Mouse (Mus musculus) midbrain, embryonic 14.5 days (tissue): ENCODE measurements at regions not wholly inside any gene's neighbourhood (a gene's known extent, or its start where the extent isn't known, plus 50 kb on each side); places are given as distances from the start of the nearest gene placed in this dataset.
A peak's percentile ranks its signal among the peaks of the same experiment; 100 is the strongest.

Experiments used
- ATAC-seq: fragments of 200-750 bp; cut with Nextera tagmentation; 2 replicates; pipeline ENCODE4 v1.8.0; 2017; ENCODE audit warnings: moderate number of reproducible peaks, moderate library complexity; ENCODE audit not compliant: low FRiP score, low TSS enrichment
- DNase-seq: peaks from one replicate; pipeline ENCODE4 v3.0.0-alpha.2; 2015
- H3K27ac ChIP-seq: fragments of 300-500 bp; sonication (generic); replicated peaks from 2 replicates; pipeline ENCODE4 v1.5.1; 2014; ENCODE audit warnings: mild to moderate bottlenecking, low read depth, low read length, moderate library complexity
- H3K27me3 ChIP-seq: fragments of 300-500 bp; sonication (generic); 2 replicates; pipeline ENCODE4 v1.6.1; 2014; ENCODE audit warnings: low read length, control low read depth, mixed read lengths; ENCODE audit not compliant: control insufficient read depth, insufficient read depth
- H3K36me3 ChIP-seq: fragments of 300-500 bp; sonication (generic); 2 replicates; pipeline ENCODE4 v1.6.1; 2014; ENCODE audit warnings: low read length, control low read depth; ENCODE audit not compliant: control insufficient read depth, insufficient read depth
- H3K4me1 ChIP-seq: fragments of 300-500 bp; sonication (generic); 2 replicates; pipeline ENCODE4 v1.6.1; 2014; ENCODE audit warnings: mild to moderate bottlenecking, antibody characterized with exemption, low read length, control low read depth; ENCODE audit not compliant: control insufficient read depth, insufficient read depth
- H3K4me2 ChIP-seq: fragments of 300-500 bp; sonication (generic); 2 replicates; pipeline ENCODE4 v1.6.1; 2014; ENCODE audit warnings: mild to moderate bottlenecking, low read length, moderate library complexity
- H3K4me3 ChIP-seq: fragments of 300-500 bp; sonication (generic); replicated peaks from 2 replicates; pipeline ENCODE4 v1.5.1; 2014; ENCODE audit warnings: low read depth, low read length
- H3K9ac ChIP-seq: fragments of 300-500 bp; sonication (generic); replicated peaks from 2 replicates; pipeline ENCODE4 v1.6.1; 2014; ENCODE audit warnings: mild to moderate bottlenecking, low read length, moderate library complexity
- H3K9me3 ChIP-seq: fragments of 300-500 bp; sonication (generic); 2 replicates; pipeline ENCODE4 v1.6.1; 2016; ENCODE audit warnings: low read length, control low read depth, mixed read lengths; ENCODE audit not compliant: control insufficient read depth
- WGBS: fragments of 180-500 bp; shearing (Covaris S2); extraction: QIAGEN DNeasy Blood & Tissue Kit; methylation state at CpG from one replicate; pipeline ENCODE4 v1.1.7; 2014; 5-methylcytosine and 5-hydroxymethylcytosine counted together

- Histone ChIP-seq H3K9me3 (no peaks in the 10 kb centered on the region), H3K27ac (no peak overlapping the region), H3K36me3 (no peaks in the 10 kb centered on the region), H3K27me3 (no peaks in the 10 kb centered on the region), H3K9ac (no peak overlapping the region), H3K4me3 (no peak overlapping the region), H3K4me1 (peaks cover 11% of the 10 kb centered on the region), H3K4me2 (no peak overlapping the region)
- DNase-seq (peak; percentile 60), ATAC-seq (no peak; the same call in 1 of the 2 replicates)
- WGBS = 28% methylated on average over 11 of the region's 11 CpGs
These were observed 187.7 kb upstream of the Spdye4c start for GRCm38 (mm10) chr2:128403143-128403935.

DNA sequence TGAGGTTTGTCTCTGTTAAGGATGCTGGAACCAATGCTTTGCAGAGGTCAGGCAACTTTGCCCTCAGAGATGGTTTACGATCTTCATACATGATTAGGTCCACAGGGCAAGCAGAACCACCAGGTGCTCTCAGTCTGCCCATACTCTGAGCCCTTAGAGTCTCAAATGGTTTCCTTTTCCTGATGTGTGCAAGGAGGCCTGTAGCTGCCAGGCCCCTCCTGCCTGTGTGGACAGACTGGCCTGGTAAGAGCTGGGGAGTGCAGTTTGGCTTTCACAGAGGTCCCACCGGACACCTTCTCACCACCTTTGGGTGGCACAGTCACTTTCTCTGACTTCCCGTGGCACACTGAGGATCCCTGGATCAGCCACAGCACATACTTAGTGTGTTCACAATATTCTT is 186.6 kb upstream of the Spdye4c start:
- Histone ChIP-seq H3K4me2 (no peak overlapping the region), H3K4me1 (peaks cover 11% of the 10 kb centered on the region), H3K9ac (no peak overlapping the region), H3K9me3 (no peaks in the 10 kb centered on the region), H3K36me3 (no peaks in the 10 kb centered on the region), H3K27ac (no peak overlapping the region), H3K4me3 (no peak overlapping the region), H3K27me3 (no peaks in the 10 kb centered on the region)
- DNase-seq (no peak), ATAC-seq (no peak)
- WGBS = 94% methylated on average over 3 of the region's 3 CpGs

DNA sequence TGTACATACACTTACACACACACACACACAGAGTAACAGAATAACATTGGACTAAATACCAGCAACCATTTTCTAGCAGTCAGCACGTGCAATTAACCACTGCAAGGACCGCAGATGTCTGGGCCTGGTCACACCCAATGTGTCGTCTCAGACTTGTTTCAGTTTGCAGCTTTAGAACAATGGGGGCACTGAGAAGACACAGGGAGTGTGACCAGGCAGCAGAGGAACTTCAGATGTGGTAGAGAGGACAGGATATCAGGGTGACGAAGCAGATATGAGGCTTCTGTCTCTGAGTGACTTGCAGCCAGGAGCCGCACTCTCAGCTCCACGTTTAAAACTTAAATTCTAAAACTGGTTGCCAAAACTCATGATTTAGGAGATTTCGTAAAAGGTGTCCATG is 183.9 kb upstream of the Spdye4c start:
- Histone ChIP-seq H3K4me2 (no peak overlapping the region), H3K4me3 (no peak overlapping the region), H3K9ac (no peak overlapping the region), H3K36me3 (no peaks in the 10 kb centered on the region), H3K27ac (no peak overlapping the region), H3K27me3 (no peaks in the 10 kb centered on the region), H3K9me3 (no peaks in the 10 kb centered on the region), H3K4me1 (peaks cover 11% of the 10 kb centered on the region)
- DNase-seq (no peak), ATAC-seq (no peak)
- 76% methylated on average over 7 of the region's 7 CpGs for WGBS

DNA sequence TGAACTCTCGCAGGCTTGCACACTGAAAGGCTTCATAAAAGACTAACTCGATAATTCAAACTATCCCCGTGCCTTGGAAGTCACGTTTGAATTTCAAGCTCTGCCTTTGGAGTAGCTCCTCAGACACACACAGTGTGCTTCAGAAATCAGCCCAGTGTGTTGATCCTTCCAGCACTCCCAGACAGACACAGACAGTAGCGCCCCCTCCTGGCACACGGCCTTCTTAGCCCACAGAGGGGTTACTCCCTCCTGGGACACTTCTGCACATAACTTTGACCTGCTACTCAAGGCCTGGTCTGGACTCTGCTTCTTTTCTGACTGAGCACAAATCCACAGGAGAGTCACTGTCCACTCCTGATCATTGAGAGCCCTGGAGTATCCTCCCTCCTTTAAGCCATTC is 182.3 kb upstream of the Spdye4c start:
- Histone ChIP-seq H3K27me3 (no peaks in the 10 kb centered on the region), H3K4me3 (no peak overlapping the region), H3K9ac (no peak overlapping the region), H3K36me3 (no peaks in the 10 kb centered on the region), H3K4me1 (peaks cover 1% of the 10 kb centered on the region; the same call in 1 of the 2 replicates), H3K27ac (no peak overlapping the region), H3K9me3 (no peaks in the 10 kb centered on the region), H3K4me2 (no peak overlapping the region)
- WGBS = 33% methylated on average over 6 of the region's 6 CpGs
- ATAC-seq (no peak), DNase-seq (peak; percentile 35)

DNA sequence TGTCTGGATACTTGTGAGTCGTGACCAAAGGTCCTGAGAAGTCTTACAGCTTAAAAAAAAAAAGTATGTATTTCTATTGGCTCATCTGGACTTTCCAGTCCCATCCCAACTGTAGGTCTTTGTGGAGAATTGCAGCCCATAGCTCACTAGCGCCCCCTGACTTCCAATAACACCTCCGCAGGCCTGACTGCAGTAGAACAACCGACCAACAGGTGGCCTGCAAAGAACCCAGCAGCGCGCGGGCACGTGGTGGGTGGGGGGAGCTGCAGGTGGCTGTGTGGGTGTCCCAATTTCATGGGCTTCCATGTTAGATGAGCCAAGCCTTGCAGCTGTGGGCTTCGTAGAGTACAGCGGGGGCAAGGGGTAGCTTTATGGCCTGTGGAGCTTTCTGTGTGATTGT is 178.7 kb upstream of the Spdye4c start:
- Histone ChIP-seq H3K4me2 (no peak overlapping the region), H3K27ac (no peak overlapping the region), H3K4me1 (no peaks in the 10 kb centered on the region), H3K4me3 (no peak overlapping the region), H3K9me3 (no peaks in the 10 kb centered on the region), H3K27me3 (no peaks in the 10 kb centered on the region), H3K9ac (no peak overlapping the region), H3K36me3 (no peaks in the 10 kb centered on the region)
- WGBS = 15% methylated on average over 10 of the region's 10 CpGs
- peak; percentile 46 for DNase-seq
- ATAC-seq = no peak

DNA sequence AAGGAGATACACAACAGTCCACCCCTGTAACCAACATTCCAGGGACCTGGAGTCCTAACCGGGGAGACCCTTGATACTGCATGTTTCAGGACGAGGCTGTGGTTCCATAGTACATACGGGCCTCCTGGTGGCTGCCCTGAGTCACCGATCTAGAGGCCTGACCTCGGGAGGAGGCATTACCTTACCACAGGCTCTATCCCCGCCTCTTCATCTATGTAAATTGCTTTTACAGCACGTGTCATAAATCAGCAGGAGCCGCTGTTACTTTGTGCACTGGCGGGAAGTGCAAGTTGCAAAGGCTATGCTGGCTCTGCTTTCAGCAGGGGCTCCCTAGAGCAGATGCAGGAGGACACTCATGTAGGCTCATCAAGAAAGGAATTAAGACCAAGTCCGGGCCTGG is 178.0 kb upstream of the Spdye4c start:
- no peak for DNase-seq
- Histone ChIP-seq H3K4me3 (no peak overlapping the region), H3K9ac (no peak overlapping the region), H3K4me2 (no peak overlapping the region), H3K27ac (no peak overlapping the region), H3K4me1 (no peaks in the 10 kb centered on the region), H3K9me3 (no peaks in the 10 kb centered on the region), H3K36me3 (no peaks in the 10 kb centered on the region), H3K27me3 (no peaks in the 10 kb centered on the region)
- 58% methylated on average over 10 of the region's 10 CpGs for whole genome bisulfite sequencing
- ATAC-seq = no peak

GRCm38 (mm10) chr2:128414588-128415240 is 176.3 kb upstream of the Spdye4c start:
- Histone ChIP-seq H3K36me3 (no peaks in the 10 kb centered on the region), H3K9ac (no peak overlapping the region), H3K4me1 (no peaks in the 10 kb centered on the region), H3K27ac (no peak overlapping the region), H3K27me3 (no peaks in the 10 kb centered on the region), H3K4me3 (no peak overlapping the region), H3K9me3 (no peaks in the 10 kb centered on the region), H3K4me2 (no peak overlapping the region)
- WGBS = 87% methylated on average over 17 of the region's 17 CpGs
- DNase-seq (no peak), ATAC-seq (no peak)

DNA sequence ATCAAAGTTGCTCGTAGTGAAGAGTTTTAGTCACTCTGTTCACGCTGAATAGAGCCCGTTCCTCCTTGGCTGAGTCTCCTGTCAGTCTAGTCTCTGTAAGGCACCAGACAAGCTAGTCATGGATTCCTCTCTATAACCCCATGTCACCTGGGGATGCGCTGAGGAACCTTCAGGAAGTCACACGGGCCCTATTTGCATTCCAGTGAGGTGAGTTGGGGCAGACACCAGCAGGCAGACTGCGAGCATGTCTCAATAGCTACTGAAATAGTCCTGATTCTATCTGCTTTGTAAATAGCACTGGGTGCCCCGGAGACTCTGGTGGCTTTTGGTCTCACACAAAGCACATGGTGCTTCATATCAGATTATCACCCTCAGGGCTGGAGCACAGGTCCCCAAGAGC is 174.6 kb upstream of the Spdye4c start:
- Histone ChIP-seq H3K4me3 (no peak overlapping the region), H3K9ac (no peak overlapping the region), H3K27me3 (no peaks in the 10 kb centered on the region), H3K4me2 (no peak overlapping the region), H3K9me3 (no peaks in the 10 kb centered on the region), H3K27ac (no peak overlapping the region), H3K4me1 (no peaks in the 10 kb centered on the region), H3K36me3 (no peaks in the 10 kb centered on the region)
- 78% methylated on average over 7 of the region's 7 CpGs for WGBS
- no peak for ATAC-seq
- DNase-seq = no peak

DNA sequence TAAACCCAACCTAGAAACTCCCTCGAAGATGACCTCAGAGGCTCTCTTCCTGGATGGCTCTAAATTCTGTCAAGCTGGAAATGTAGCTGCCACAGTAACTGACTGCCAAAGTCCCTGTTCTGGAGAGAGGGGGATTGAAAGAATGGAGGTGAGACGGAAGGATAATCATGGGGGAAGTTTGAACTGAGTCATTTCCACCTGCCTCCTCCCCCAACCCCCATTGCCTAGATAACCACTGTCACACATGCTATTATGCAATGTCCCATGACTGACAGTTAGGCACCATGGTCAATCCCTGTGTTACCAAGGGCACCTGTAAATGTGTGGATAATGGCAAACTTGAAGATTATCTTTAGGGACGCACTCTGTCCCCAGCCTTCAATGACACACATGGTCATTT is 172.0 kb upstream of the Spdye4c start:
- Histone ChIP-seq H3K9me3 (no peaks in the 10 kb centered on the region), H3K4me2 (no peak overlapping the region), H3K9ac (no peak overlapping the region), H3K27ac (no peak overlapping the region), H3K4me3 (no peak overlapping the region), H3K36me3 (no peaks in the 10 kb centered on the region), H3K4me1 (no peaks in the 10 kb centered on the region), H3K27me3 (no peaks in the 10 kb centered on the region)
- WGBS = 80% methylated on average over 3 of the region's 3 CpGs
- ATAC-seq (no peak), DNase-seq (no peak)
